Mouse (Mus musculus) NIH3T3 (cell line): ENCODE results near the gene Cfdp1.

Source experiments
- DNase-seq: peaks from one replicate; pipeline ENCODE4 v3.0.0-alpha.2; 2012; ENCODE audit warnings: low read depth

Cfdp1 gene

GRCm38 (mm10) chr8:111853861-111854501 is at the start of gene Cfdp1:
TSS of gene Cfdp1 (minus strand) at chr8:111854291.
- DNase-seq, result peak; percentile 97

- DNase-seq, result no peak
These were observed 48.0 kb upstream of the Cfdp1 start for GRCm38 (mm10) chr8:111902080-111902479.

- no peak for DNase-seq
These were observed 44.5 kb upstream of the Cfdp1 start for GRCm38 (mm10) chr8:111898586-111898985.

GRCm38 (mm10) chr8:111894955-111895354 is 40.9 kb upstream of the Cfdp1 start:
- DNase-seq, result no peak

- no peak for DNase-seq
These were observed 38.5 kb upstream of the Cfdp1 start for GRCm38 (mm10) chr8:111892615-111893014.

- peak; percentile 44 for DNase-seq
These were observed 37.9 kb upstream of the Cfdp1 start for GRCm38 (mm10) chr8:111891983-111892382.

- no peak for DNase-seq
These were observed 36.8 kb upstream of the Cfdp1 start for GRCm38 (mm10) chr8:111890911-111891303.

- DNase-seq, result no peak
These were observed 36.1 kb upstream of the Cfdp1 start for GRCm38 (mm10) chr8:111889931-111890910.

GRCm38 (mm10) chr8:111888091-111888650 is 34.1 kb upstream of the Cfdp1 start:
- DNase-seq, result peak; percentile 56

GRCm38 (mm10) chr8:111887479-111887878 is 33.4 kb upstream of the Cfdp1 start:
- no peak for DNase-seq

- no peak for DNase-seq
These were observed 29.5 kb upstream of the Cfdp1 start for GRCm38 (mm10) chr8:111883615-111884014.

- DNase-seq, result peak; percentile 82
These were observed 27.5 kb upstream of the Cfdp1 start for GRCm38 (mm10) chr8:111881591-111881990.

- DNase-seq, result no peak
These were observed 23.6 kb upstream of the Cfdp1 start for GRCm38 (mm10) chr8:111877711-111878110.

- peak; percentile 99 for DNase-seq
These were observed 22.4 kb upstream of the Cfdp1 start, which contains the start of gene Tmem170 for GRCm38 (mm10) chr8:111876355-111876948. TSS of gene Tmem170 (minus strand) at chr8:111876750.

GRCm38 (mm10) chr8:111875758-111876157 is 21.7 kb upstream of the Cfdp1 start:
- DNase-seq, result no peak

GRCm38 (mm10) chr8:111871278-111871677 is 17.2 kb upstream of the Cfdp1 start:
- DNase-seq, result no peak

- DNase-seq, result no peak
These were observed 16.3 kb upstream of the Cfdp1 start for GRCm38 (mm10) chr8:111870379-111870778.

GRCm38 (mm10) chr8:111868664-111869063 is 14.6 kb upstream of the Cfdp1 start:
- DNase-seq, result no peak

- DNase-seq, result no peak
These were observed 11.8 kb upstream of the Cfdp1 start for GRCm38 (mm10) chr8:111865857-111866256.

- no peak for DNase-seq
These were observed 11.2 kb upstream of the Cfdp1 start for GRCm38 (mm10) chr8:111865130-111865852.

- DNase-seq, result no peak
These were observed 10.6 kb upstream of the Cfdp1 start for GRCm38 (mm10) chr8:111864648-111865047.

GRCm38 (mm10) chr8:111863280-111863679 is 9.2 kb upstream of the Cfdp1 start:
- DNase-seq, result no peak
